In genomic region chr1:105112762-105113525, GRCm38 (mm10) we compare ENCODE assay signal across 24 mouse cellular contexts.
DNase-seq lines count a peak whose midpoint lies in the region; ATAC-seq and TF ChIP-seq lines count a peak whose summit lies in the region.
"Had no signal": no experiment of that assay in that cellular context is flagged by ENCODE, and none has a peak within 500 bp of the region (broad histone marks: within the 10 kb centered on the region; RNA-seq: fewer than 3 reads in every experiment).

No protein-coding gene starts in this region.

- H3K4me1 ChIP-seq in heart, embryonic 12.5 days (replicated peaks), result peaks cover 4% of the 10 kb centered on the region; the same call in 1 of the 2 replicates
- H3K4me1 ChIP-seq in intestine, embryonic 15.5 days (replicated peaks), result no peaks in the 10 kb centered on the region
- no peaks in the 10 kb centered on the region for H3K4me1 ChIP-seq in intestine, postnatal 0 days (replicated peaks; ENCODE audit: control insufficient read depth, insufficient read depth, low read length)
- 0 out of 2 replicates have a peak, but pooled peaks cover 3% of the 10 kb centered on the region for H3K4me1 ChIP-seq in liver, postnatal 0 days (ENCODE audit: insufficient read depth)
- H3K4me1 ChIP-seq: embryonic facial prominence, embryonic 12.5 days; embryonic facial prominence, embryonic 15.5 days; heart, embryonic 15.5 days had no signal

- 72% methylated on average over 1 of the region's 1 CpGs for WGBS in heart, embryonic 12.5 days
- WGBS in intestine, embryonic 15.5 days, result 75% methylated on average over 1 of the region's 1 CpGs
- WGBS in intestine, postnatal 0 days, result 80% methylated on average over 1 of the region's 1 CpGs
- 49% methylated on average over 1 of the region's 1 CpGs for WGBS in liver, postnatal 0 days (ENCODE audit: insufficient replicate concordance)

- no peak overlapping the region for H3K27ac ChIP-seq in heart, embryonic 12.5 days (ENCODE audit: poor library complexity, severe bottlenecking)
- H3K27ac ChIP-seq in intestine, embryonic 15.5 days, result no peak overlapping the region
- H3K27ac ChIP-seq in intestine, postnatal 0 days (ENCODE audit: low read depth, low read length), result no peak overlapping the region
- H3K27ac ChIP-seq in liver, postnatal 0 days (ENCODE audit: low read depth), result peak overlapping the region; percentile 60
- H3K27ac ChIP-seq: embryonic facial prominence, embryonic 12.5 days; embryonic facial prominence, embryonic 15.5 days; forebrain, embryonic 12.5 days; forebrain, embryonic 15.5 days; heart, embryonic 15.5 days; hindbrain, embryonic 10.5 days; hindbrain, embryonic 13.5 days had no signal

- no peak overlapping the region for H3K9ac ChIP-seq in heart, embryonic 12.5 days
- no peak overlapping the region for H3K9ac ChIP-seq in intestine, embryonic 15.5 days
- H3K9ac ChIP-seq in intestine, postnatal 0 days (ENCODE audit: low read depth, low read length), result no peak overlapping the region
- H3K9ac ChIP-seq in liver, postnatal 0 days (replicated peaks), result no peak overlapping the region
- H3K9ac ChIP-seq: embryonic facial prominence, embryonic 12.5 days; embryonic facial prominence, embryonic 15.5 days; forebrain, embryonic 12.5 days; forebrain, embryonic 15.5 days; heart, embryonic 15.5 days; hindbrain, embryonic 13.5 days had no signal

- H3K36me3 ChIP-seq in heart, embryonic 12.5 days, result no peaks in the 10 kb centered on the region
- H3K36me3 ChIP-seq in intestine, embryonic 15.5 days, result no peaks in the 10 kb centered on the region
- no peaks in the 10 kb centered on the region for H3K36me3 ChIP-seq in intestine, postnatal 0 days (ENCODE audit: control insufficient read depth, insufficient read depth)
- H3K36me3 ChIP-seq in liver, postnatal 0 days (replicated peaks; ENCODE audit: insufficient read depth, low read length), result no peaks in the 10 kb centered on the region
- H3K36me3 ChIP-seq: embryonic facial prominence, embryonic 12.5 days; embryonic facial prominence, embryonic 15.5 days; forebrain, embryonic 12.5 days; forebrain, embryonic 15.5 days; heart, embryonic 15.5 days; hindbrain, embryonic 10.5 days; hindbrain, embryonic 13.5 days had no signal

- no peak overlapping the region for H3K4me3 ChIP-seq in heart, embryonic 12.5 days
- no peak overlapping the region for H3K4me3 ChIP-seq in intestine, embryonic 15.5 days (replicated peaks)
- no peak overlapping the region for H3K4me3 ChIP-seq in intestine, postnatal 0 days (ENCODE audit: low read depth, low read length)
- H3K4me3 ChIP-seq in liver, postnatal 0 days (ENCODE audit: low read depth, low read length), result no peak overlapping the region
- H3K4me3 ChIP-seq: embryonic facial prominence, embryonic 12.5 days; embryonic facial prominence, embryonic 15.5 days; forebrain, embryonic 12.5 days; forebrain, embryonic 15.5 days; heart, embryonic 15.5 days; hindbrain, embryonic 10.5 days; hindbrain, embryonic 13.5 days had no signal

- no peaks in the 10 kb centered on the region; the same call in 1 of the 2 replicates for H3K9me3 ChIP-seq in heart, embryonic 12.5 days (replicated peaks)
- no peaks in the 10 kb centered on the region for H3K9me3 ChIP-seq in intestine, embryonic 15.5 days
- no peaks in the 10 kb centered on the region for H3K9me3 ChIP-seq in intestine, postnatal 0 days (ENCODE audit: control insufficient read depth)
- no peaks in the 10 kb centered on the region for H3K9me3 ChIP-seq in liver, postnatal 0 days (ENCODE audit: low read length)
- H3K9me3 ChIP-seq: embryonic facial prominence, embryonic 12.5 days; embryonic facial prominence, embryonic 15.5 days; forebrain, embryonic 12.5 days; forebrain, embryonic 15.5 days; heart, embryonic 15.5 days; hindbrain, embryonic 10.5 days; hindbrain, embryonic 13.5 days had no signal

- peak; percentile 71 for DNase-seq in heart, adult 11 months
- DNase-seq in liver, postnatal 0 days, result no peak
- DNase-seq in liver, result no peak
- DNase-seq: adrenal gland, adult 8-10 months; cerebellum, adult 2 months; cerebellum, adult 9-11 months; cerebellum, postnatal 25 days; gastrocnemius, postnatal 25 days; heart, postnatal 10 days; heart, postnatal 36 days had no signal

- no peak for TF ChIP-seq CTCF in intestine, postnatal 0 days (IDR thresholded peaks at IDR 0.05; ENCODE audit: low read depth)
- TF ChIP-seq CTCF in liver, postnatal 0 days (IDR thresholded peaks at IDR 0.05; ENCODE audit: low read depth), result no peak

- no peak for TF ChIP-seq EP300 in liver, postnatal 0 days (IDR thresholded peaks at IDR 0.05; ENCODE audit: low read depth)

- no peak overlapping the region for H3K4me2 ChIP-seq in heart, embryonic 12.5 days
- H3K4me2 ChIP-seq in intestine, embryonic 15.5 days (replicated peaks), result no peak overlapping the region
- no peak overlapping the region for H3K4me2 ChIP-seq in intestine, postnatal 0 days (replicated peaks; ENCODE audit: low read depth)
- H3K4me2 ChIP-seq in liver, postnatal 0 days (ENCODE audit: low read depth, low read length), result no peak overlapping the region
- H3K4me2 ChIP-seq: embryonic facial prominence, embryonic 12.5 days; embryonic facial prominence, embryonic 15.5 days; forebrain, embryonic 12.5 days; forebrain, embryonic 15.5 days; heart, embryonic 11.5 days; heart, embryonic 15.5 days; hindbrain, embryonic 13.5 days had no signal

- ATAC-seq in heart, embryonic 12.5 days (ENCODE audit: insufficient number of reproducible peaks, low FRiP score), result no peak
- ATAC-seq in intestine, embryonic 15.5 days, result peak; percentile 31; the same call in 1 of the 2 replicates
- no peak for ATAC-seq in intestine, postnatal 0 days
- peak; percentile 72 for ATAC-seq in liver, postnatal 0 days
- ATAC-seq in erythroid progenitor cell, adult 5-6 weeks (replicated peaks; ENCODE audit: low FRiP score, poor library complexity, severe bottlenecking), result no peak
- ATAC-seq: activated CD4-positive, CD25-positive, alpha-beta regulatory T cell, adult 4 months; forebrain, embryonic 15.5 days; hindbrain, embryonic 16.5 days had no signal

- no peaks in the 10 kb centered on the region for H3K27me3 ChIP-seq in heart, embryonic 12.5 days (replicated peaks)
- H3K27me3 ChIP-seq in intestine, embryonic 15.5 days (replicated peaks), result no peaks in the 10 kb centered on the region
- no peaks in the 10 kb centered on the region for H3K27me3 ChIP-seq in intestine, postnatal 0 days (replicated peaks; ENCODE audit: control insufficient read depth, insufficient read depth, low read length)
- H3K27me3 ChIP-seq in liver, postnatal 0 days (ENCODE audit: insufficient read depth, low read length), result no peaks in the 10 kb centered on the region
- H3K27me3 ChIP-seq: embryonic facial prominence, embryonic 12.5 days; embryonic facial prominence, embryonic 15.5 days; forebrain, embryonic 12.5 days; forebrain, embryonic 15.5 days; heart, embryonic 15.5 days; hindbrain, embryonic 13.5 days had no signal

Comparison
In these comparisons a context has a peak if more than half of its experiments do, and no peak if none do; other contexts are left out.
1. ATAC-seq: peak in intestine, embryonic 15.5 days (single experiment) and liver, postnatal 0 days (single experiment); none in heart, embryonic 12.5 days (single experiment), intestine, postnatal 0 days (single experiment) and erythroid progenitor cell, adult 5-6 weeks (single experiment).